Mouse (Mus musculus) thymus, adult 2 months (tissue): ENCODE results near the gene E4f1. TPM values are rescaled to one million over a fixed set of nuclear protein-coding genes. Genes with fewer than 3 reads are reported as not detected.

Experiments used
- DNase-seq: peaks from one replicate; pipeline ENCODE4 v3.0.0; 2021
- H3K27ac ChIP-seq: fragments of 200-500 bp; 2 replicates; pipeline ENCODE4 v1.5.1; 2012; ENCODE audit warnings: low read length, control low read depth; ENCODE audit not compliant: control insufficient read depth, insufficient read depth
- H3K27me3 ChIP-seq: fragments of 200-500 bp; 2 replicates; pipeline ENCODE4 v1.6.1; 2012; ENCODE audit warnings: mild to moderate bottlenecking, low read length, moderate library complexity, mixed read lengths; ENCODE audit not compliant: control insufficient read depth, insufficient read depth
- H3K36me3 ChIP-seq: fragments of 200-500 bp; 2 replicates; pipeline ENCODE4 v1.6.1; 2012; ENCODE audit warnings: mild to moderate bottlenecking, low read length, moderate library complexity; ENCODE audit not compliant: control insufficient read depth, insufficient read depth
- H3K4me1 ChIP-seq: fragments of 200-500 bp; replicated peaks from 2 replicates; pipeline ENCODE4 v1.6.1; 2012; ENCODE audit warnings: low read length; ENCODE audit not compliant: control insufficient read depth, insufficient read depth
- H3K4me3 ChIP-seq: fragments of 200-500 bp; 2 replicates; pipeline ENCODE4 v1.5.1; 2012; ENCODE audit warnings: mild to moderate bottlenecking, low read length, control low read depth, moderate library complexity; ENCODE audit not compliant: control insufficient read depth, insufficient read depth
- CTCF ChIP-seq: fragments of 200-500 bp; IDR thresholded peaks from 2 replicates; pipeline ENCODE4 v1.5.1; 2012; ENCODE audit warnings: mild to moderate bottlenecking, control low read depth, low read length, moderate library complexity, borderline replicate concordance; ENCODE audit not compliant: control insufficient read depth, poor library complexity, insufficient read depth; ENCODE audit errors: extremely low read depth
- POLR2A ChIP-seq: fragments of 200-500 bp; IDR thresholded peaks from 2 replicates; pipeline ENCODE4 v1.6.1; 2012; ENCODE audit warnings: mild to moderate bottlenecking, low read length, control low read depth, moderate library complexity; ENCODE audit not compliant: control insufficient read depth, poor library complexity, insufficient read depth; ENCODE audit errors: extremely low read depth
- WGBS: fragments of 180-500 bp; shearing (Covaris S2); methylation state at CpG from one replicate; pipeline ENCODE4 v1.1.7; 2018; 5-methylcytosine and 5-hydroxymethylcytosine counted together
- polyA plus RNA-seq: library from polyadenylated mRNA; depleted of rRNA; stranded (reverse); fragments of >200 nt; gene quantifications from 2 replicates; pipeline ENCODE4 v1.2.3, GENCODE M21; 2012

The E4f1 gene
- polyA plus RNA-seq, 1 experiment, result 188 TPM

DNA sequence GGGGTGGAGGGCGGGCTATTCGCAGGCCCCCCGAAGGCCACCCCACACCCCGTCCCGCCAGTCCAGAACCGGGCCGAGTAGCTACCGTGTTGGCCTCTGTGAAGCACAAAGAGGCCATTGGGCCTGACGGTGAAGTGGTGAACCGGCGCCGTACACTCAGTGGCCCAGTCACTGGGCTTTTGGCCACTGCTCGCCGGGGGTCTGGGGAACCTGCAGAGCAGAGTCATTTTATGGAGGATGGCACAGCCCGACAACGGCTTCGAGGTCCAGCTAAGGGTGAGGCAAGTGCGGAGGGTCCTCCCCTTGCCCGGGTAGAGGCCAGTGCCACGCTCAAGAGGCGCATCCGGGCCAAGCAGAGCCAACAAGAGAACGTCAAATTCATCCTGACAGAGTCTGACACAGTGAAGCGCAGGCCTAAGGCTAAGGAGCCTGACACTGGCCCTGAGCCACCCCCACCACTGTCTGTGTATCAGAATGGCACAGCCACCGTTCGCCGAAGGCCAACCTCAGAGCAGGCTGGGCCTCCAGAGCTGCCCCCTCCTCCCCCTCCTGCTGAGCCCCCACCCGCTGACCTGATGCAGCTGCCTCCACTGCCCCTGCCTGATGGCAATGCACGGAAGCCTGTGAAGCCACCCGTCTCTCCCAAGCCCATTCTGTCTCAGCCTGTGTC lies 35.3 kb upstream of the E4f1 start:
- H3K27ac ChIP-seq, result no peak overlapping the region
- H3K4me3 ChIP-seq, result no peak overlapping the region
- H3K36me3 ChIP-seq, result peaks cover 13% of the 10 kb centered on the region
- WGBS, result 94% methylated on average over 30 of the region's 30 CpGs
- TF ChIP-seq CTCF (no peak), POLR2A (no peak)
- H3K27me3 ChIP-seq, result no peaks in the 10 kb centered on the region
- H3K4me1 ChIP-seq, result no peaks in the 10 kb centered on the region
- DNase-seq, result no peak

DNA sequence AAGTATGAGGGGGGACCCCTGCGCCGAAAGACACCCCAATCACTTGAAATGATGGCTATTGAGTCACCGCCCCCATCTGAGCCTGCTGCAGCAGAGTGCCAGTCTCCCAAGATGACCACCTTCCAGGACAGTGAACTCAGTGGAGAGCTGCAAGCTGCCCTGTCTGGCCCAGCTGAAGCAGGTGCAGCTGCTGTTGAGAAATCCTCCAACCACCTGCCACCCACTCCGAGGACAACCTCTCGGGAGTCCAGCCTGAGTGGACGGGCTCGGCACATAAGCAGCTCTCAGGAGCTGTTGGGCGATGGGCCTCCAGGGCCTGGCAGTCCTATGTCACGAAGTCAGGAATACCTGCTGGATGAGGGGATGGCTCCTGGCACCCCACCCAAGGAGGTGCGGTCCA lies 34.0 kb upstream of the E4f1 start:
- no peak for TF ChIP-seq POLR2A
- no peak for TF ChIP-seq CTCF
- H3K4me3 ChIP-seq, result no peak overlapping the region
- 96% methylated on average over 10 of the region's 10 CpGs for WGBS

DNA sequence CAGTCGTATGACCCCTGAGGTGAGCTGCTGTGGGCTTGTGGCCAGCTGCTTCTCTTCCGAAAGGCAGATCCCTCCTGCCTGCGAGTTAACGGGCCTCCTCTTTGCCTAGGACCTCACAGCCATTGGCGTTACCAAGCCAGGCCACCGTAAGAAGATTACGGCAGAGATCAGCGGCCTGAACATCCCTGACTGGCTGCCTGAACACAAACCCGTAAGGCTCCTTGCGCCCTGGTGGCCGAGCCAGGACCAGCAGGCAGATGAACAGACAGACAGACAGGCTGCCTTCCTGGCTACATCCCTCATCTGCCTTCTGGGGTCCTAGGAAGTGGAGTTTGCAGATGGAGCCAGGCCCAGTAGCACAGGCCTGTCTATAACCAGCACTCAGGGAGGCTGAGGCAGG lies 32.1 kb upstream of the E4f1 start:
- 72% methylated on average over 11 of the region's 11 CpGs for WGBS
- no peak for DNase-seq
- H3K27me3 ChIP-seq, result no peaks in the 10 kb centered on the region
- H3K36me3 ChIP-seq, result no peaks in the 10 kb centered on the region
- no peak overlapping the region for H3K4me3 ChIP-seq
- H3K4me1 ChIP-seq, result no peaks in the 10 kb centered on the region
- no peak overlapping the region for H3K27ac ChIP-seq
- TF ChIP-seq POLR2A (no peak), CTCF (no peak)

More for the DNA sequence above, 34.0 kb upstream of the E4f1 start:
- Histone ChIP-seq H3K36me3 (no peaks in the 10 kb centered on the region), H3K27ac (no peak overlapping the region), H3K4me1 (no peaks in the 10 kb centered on the region), H3K27me3 (no peaks in the 10 kb centered on the region)
- DNase-seq, result no peak

DNA sequence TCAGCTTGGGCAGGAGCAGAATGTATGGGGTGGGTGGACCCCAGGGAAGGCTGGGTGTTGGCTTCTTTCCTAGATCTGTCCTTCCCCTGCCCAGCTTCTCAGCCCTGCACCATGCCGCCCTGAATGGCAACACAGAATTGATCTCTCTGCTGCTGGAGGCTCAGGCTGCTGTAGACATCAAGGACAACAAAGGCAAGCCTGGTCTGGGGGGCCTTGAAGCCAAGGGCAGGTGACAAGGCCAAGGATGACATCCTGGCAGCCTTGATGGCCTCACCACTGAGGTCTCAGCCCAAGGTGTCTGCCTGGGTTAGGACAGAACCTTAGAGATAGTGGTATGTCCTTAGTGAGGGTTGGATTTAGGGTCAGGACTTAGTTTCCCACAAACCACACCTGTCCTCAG lies 25.9 kb upstream of the E4f1 start:
- no peak for DNase-seq
- H3K27me3 ChIP-seq, result no peaks in the 10 kb centered on the region
- H3K27ac ChIP-seq, result no peak overlapping the region
- 96% methylated on average over 1 of the region's 1 CpGs for WGBS
- H3K36me3 ChIP-seq, result no peaks in the 10 kb centered on the region
- H3K4me1 ChIP-seq, result no peaks in the 10 kb centered on the region
- TF ChIP-seq CTCF, result no peak
- TF ChIP-seq POLR2A, result no peak
- no peak overlapping the region for H3K4me3 ChIP-seq

GRCm38 (mm10) chr17:24495443-24495842 lies 25.3 kb upstream of the E4f1 start:
- no peak overlapping the region for H3K27ac ChIP-seq
- no peaks in the 10 kb centered on the region for H3K36me3 ChIP-seq
- no peak overlapping the region for H3K4me3 ChIP-seq
- no peaks in the 10 kb centered on the region for H3K4me1 ChIP-seq
- no peaks in the 10 kb centered on the region; the same call in 1 of the 2 replicates for H3K27me3 ChIP-seq
- no peak for DNase-seq
- TF ChIP-seq POLR2A (no peak), CTCF (no peak)
- WGBS, result 85% methylated on average over 3 of the region's 3 CpGs

DNA sequence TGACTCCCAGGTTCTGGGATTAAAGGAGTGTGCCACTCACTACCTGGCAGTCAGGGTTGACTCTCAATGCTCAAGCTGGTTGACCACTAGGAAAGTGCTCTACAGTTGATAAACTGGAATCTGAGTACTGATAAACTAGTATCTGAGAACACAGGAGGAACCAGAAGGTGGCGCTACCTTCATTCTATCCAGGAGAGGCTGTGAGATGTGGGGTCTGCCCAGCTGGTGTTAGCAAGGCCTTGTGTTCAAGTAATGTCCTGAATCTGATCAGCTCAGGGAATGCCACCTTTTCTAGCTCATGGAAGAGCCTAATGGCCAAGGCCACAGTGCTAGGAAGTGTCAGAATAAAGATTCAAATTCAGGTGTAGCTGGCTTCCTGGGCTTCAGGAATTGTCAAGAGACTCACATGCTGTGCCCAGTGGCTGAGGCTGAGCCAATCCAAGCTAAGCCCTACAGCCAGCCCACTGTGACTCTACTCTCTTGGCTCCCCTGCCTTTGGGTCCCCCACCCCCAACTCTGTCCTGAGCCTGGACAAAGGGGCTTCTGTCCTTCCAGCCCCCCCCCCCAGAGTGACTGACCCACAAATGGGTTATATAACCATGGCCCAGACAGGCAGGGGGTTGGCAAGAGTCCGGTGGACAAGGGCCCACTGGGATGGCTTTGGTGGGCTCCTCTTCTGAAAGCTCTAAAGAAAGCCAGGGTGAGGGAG lies 24.7 kb upstream of the E4f1 start:
- Histone ChIP-seq H3K27me3 (peaks cover under 1% of the 10 kb centered on the region; the same call in 1 of the 2 replicates), H3K4me1 (no peaks in the 10 kb centered on the region), H3K4me3 (no peak overlapping the region), H3K36me3 (no peaks in the 10 kb centered on the region), H3K27ac (no peak overlapping the region)
- 75% methylated on average over 2 of the region's 2 CpGs for WGBS
- peak; percentile 52 for DNase-seq
- TF ChIP-seq CTCF (no peak), POLR2A (no peak)

DNA sequence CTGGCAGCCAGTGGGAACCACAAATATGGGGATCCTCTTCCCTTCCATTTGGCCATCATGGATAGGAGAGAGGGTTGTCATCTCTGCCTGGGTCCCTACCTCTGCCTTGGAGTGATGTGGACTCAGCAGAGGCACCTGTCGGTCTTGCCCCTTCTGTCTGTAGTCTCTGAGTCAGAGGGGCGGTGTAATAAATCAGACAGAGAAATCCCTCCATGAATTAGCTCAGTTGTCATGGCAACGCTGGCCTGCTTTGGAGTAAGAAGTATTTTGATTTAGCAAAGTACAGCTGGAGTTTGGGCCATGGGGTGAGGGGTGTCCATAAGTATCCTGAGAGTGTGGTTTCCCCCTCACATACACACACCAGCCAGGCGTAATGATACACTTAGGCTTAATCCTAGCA lies 20.3 kb upstream of the E4f1 start:
- TF ChIP-seq POLR2A (no peak), CTCF (no peak)
- Histone ChIP-seq H3K4me1 (peaks cover 9% of the 10 kb centered on the region; the same call in 1 of the 2 replicates), H3K36me3 (no peaks in the 10 kb centered on the region), H3K27ac (no peak overlapping the region), H3K4me3 (no peak overlapping the region), H3K27me3 (peaks cover 18% of the 10 kb centered on the region)
- DNase-seq, result no peak
- WGBS, result 95% methylated on average over 4 of the region's 4 CpGs
